Mouse (Mus musculus): ENCODE measurements around the gene Cars.

GRCm38 (mm10) chr7:143600231-143600740, 396 bp upstream of the Cars start:
- TF ChIP-seq POLR2A (IDR thresholded peaks at IDR 0.05; ENCODE audit: borderline replicate concordance, extremely low read depth, insufficient read depth, insufficient read length, poor library complexity, severe bottlenecking) (no peak), CTCF (IDR thresholded peaks at IDR 0.05; ENCODE audit: borderline replicate concordance, extremely low read depth, insufficient read depth, insufficient read length) (no peak)

Measured in brain, embryonic 14.5 days (tissue).